Mouse (Mus musculus) spleen, postnatal 14 days (tissue): ENCODE measurements at regions not wholly inside any gene's neighbourhood (a gene's known extent, or its start where the extent isn't known, plus 50 kb on each side); places are given as distances from the start of the nearest gene placed in this dataset.
"Not testable (repeated sequence)": the region's sequence is repeated elsewhere in the genome, so short reads cannot be mapped to it uniquely, and the experiment has no call there.

Experiments used
- DNase-seq, 2 experiments: peaks; one replicate each; pipeline ENCODE4 v3.0.0; 2021 to 2022; ENCODE audit warnings: low spot score in 2 of 2

- DNase-seq = no peak
Observed at GRCm38 (mm10) chr2:18617520-18617919, 54.7 kb upstream of the Commd3 start.

- no peak for DNase-seq
Observed at GRCm38 (mm10) chr2:18609868-18610185, 62.4 kb upstream of the Commd3 start.

GRCm38 (mm10) chr2:18609075-18609867 is 62.9 kb upstream of the Commd3 start:
- DNase-seq = peak in 1 of 2 experiments; percentile 10

- peak; percentile 28 to 44 for DNase-seq
Observed at GRCm38 (mm10) chr2:18608260-18609074, 63.7 kb upstream of the Commd3 start.

- peak in 1 of 2 experiments; percentile 11 for DNase-seq
Observed at GRCm38 (mm10) chr2:18607586-18608259, 64.5 kb upstream of the Commd3 start.

GRCm38 (mm10) chr2:18607088-18607487 is 65.1 kb upstream of the Commd3 start:
- DNase-seq = no peak

- DNase-seq = peak in 1 of 2 experiments; percentile 9
Observed at GRCm38 (mm10) chr2:18592221-18592620, 80.0 kb upstream of the Commd3 start.

- no peak for DNase-seq
Observed at GRCm38 (mm10) chr2:18588232-18588631, 84.0 kb upstream of the Commd3 start.

- DNase-seq = no peak
Observed at GRCm38 (mm10) chr2:18587746-18588231, 84.4 kb upstream of the Commd3 start.

GRCm38 (mm10) chr2:18586925-18587724 is 85.1 kb upstream of the Commd3 start:
- DNase-seq = peak; percentile 53 to 60

- no peak for DNase-seq
Observed at GRCm38 (mm10) chr2:18585564-18586336, 86.4 kb upstream of the Commd3 start.

- DNase-seq = no peak
Observed at GRCm38 (mm10) chr2:18558133-18558532, 114.1 kb upstream of the Commd3 start.

- no peak for DNase-seq
Observed at GRCm38 (mm10) chr2:18547964-18548643, 124.1 kb upstream of the Commd3 start.

GRCm38 (mm10) chr2:18524387-18524786 is 131.8 kb upstream of the Dnajc1 start:
- no peak for DNase-seq

GRCm38 (mm10) chr2:18523911-18524310 is 131.3 kb upstream of the Dnajc1 start:
- DNase-seq = no peak

GRCm38 (mm10) chr2:18513435-18513834 is 120.8 kb upstream of the Dnajc1 start:
- DNase-seq = no peak

- no peak for DNase-seq
Observed at GRCm38 (mm10) chr2:18509317-18509716, 116.7 kb upstream of the Dnajc1 start.

GRCm38 (mm10) chr2:18473361-18473771 is 80.7 kb upstream of the Dnajc1 start:
- DNase-seq = no peak

GRCm38 (mm10) chr2:18460901-18461300 is 68.3 kb upstream of the Dnajc1 start:
- no peak for DNase-seq

GRCm38 (mm10) chr2:18460281-18460680 is 67.7 kb upstream of the Dnajc1 start:
- not testable (repeated sequence) for DNase-seq
